Mouse (Mus musculus) lung, postnatal 0 days (tissue): ENCODE data around the gene Defb42. TPM values are rescaled to one million over a fixed set of nuclear protein-coding genes. Genes with fewer than 3 reads are reported as not detected.

Source experiments
- ATAC-seq: fragments of 200-750 bp; cut with Nextera tagmentation; 2 replicates; pipeline ENCODE4 v1.8.0; 2017; ENCODE audit warnings: moderate library complexity
- DNase-seq: peaks from one replicate; pipeline ENCODE4 v3.0.0-alpha.2; 2016; ENCODE audit warnings: low spot score
- H3K27ac ChIP-seq: fragments of 300-500 bp; sonication (generic); 2 replicates; pipeline ENCODE4 v1.5.1; 2014; ENCODE audit warnings: antibody characterized with exemption, mild to moderate bottlenecking, low read length, mixed read lengths
- H3K27me3 ChIP-seq: fragments of 300-500 bp; sonication (generic); replicated peaks from 2 replicates; pipeline ENCODE4 v1.6.1; 2014; ENCODE audit warnings: low read length, mixed read lengths; ENCODE audit not compliant: insufficient read depth
- H3K36me3 ChIP-seq: fragments of 300-500 bp; sonication (generic); 2 replicates; pipeline ENCODE4 v1.6.1; 2014; ENCODE audit warnings: low read length, mixed read lengths; ENCODE audit not compliant: insufficient read depth
- H3K4me1 ChIP-seq: fragments of 300-500 bp; sonication (generic); 2 replicates; pipeline ENCODE4 v1.6.1; 2014; ENCODE audit warnings: antibody characterized with exemption, low read depth, low read length, mixed read lengths; ENCODE audit not compliant: insufficient read depth
- H3K4me2 ChIP-seq: fragments of 300-500 bp; sonication (generic); replicated peaks from 2 replicates; pipeline ENCODE4 v1.6.1; 2014; ENCODE audit warnings: low read depth, mild to moderate bottlenecking, low read length, moderate library complexity, mixed read lengths
- H3K4me3 ChIP-seq: fragments of 300-500 bp; sonication (generic); 2 replicates; pipeline ENCODE4 v1.5.1; 2014; ENCODE audit warnings: low read depth, low read length
- H3K9ac ChIP-seq: fragments of 300-500 bp; sonication (generic); replicated peaks from 2 replicates; pipeline ENCODE4 v1.6.1; 2014; ENCODE audit warnings: low read depth, mild to moderate bottlenecking
- H3K9me3 ChIP-seq: fragments of 300-500 bp; sonication (generic); 2 replicates; pipeline ENCODE4 v1.6.1; 2016; ENCODE audit warnings: low read length, mixed read lengths
- CTCF ChIP-seq: IDR thresholded peaks from 2 replicates; pipeline ENCODE4 v1.5.1; 2016; ENCODE audit warnings: antibody characterized with exemption, mild to moderate bottlenecking
- EP300 ChIP-seq: IDR thresholded peaks from 2 replicates; pipeline ENCODE4 v1.6.1; 2016; ENCODE audit warnings: antibody characterized with exemption, mild to moderate bottlenecking, control low read depth
- WGBS: fragments of 180-500 bp; shearing (Covaris S2); extraction: QIAGEN DNeasy Blood & Tissue Kit; methylation state at CpG from one replicate; pipeline ENCODE4 v1.1.7; 2014; 5-methylcytosine and 5-hydroxymethylcytosine counted together
- polyA plus RNA-seq: library from polyadenylated mRNA; unstranded; fragments of >200 nt; fragmentation: Nextera tagmentation; extraction: Ambion mirVana; gene quantifications from 2 replicates; pipeline ENCODE4 v1.2.1, GENCODE M21; 2015

The Defb42 gene
- polyA plus RNA-seq, result not detected in 2 replicates

DNA sequence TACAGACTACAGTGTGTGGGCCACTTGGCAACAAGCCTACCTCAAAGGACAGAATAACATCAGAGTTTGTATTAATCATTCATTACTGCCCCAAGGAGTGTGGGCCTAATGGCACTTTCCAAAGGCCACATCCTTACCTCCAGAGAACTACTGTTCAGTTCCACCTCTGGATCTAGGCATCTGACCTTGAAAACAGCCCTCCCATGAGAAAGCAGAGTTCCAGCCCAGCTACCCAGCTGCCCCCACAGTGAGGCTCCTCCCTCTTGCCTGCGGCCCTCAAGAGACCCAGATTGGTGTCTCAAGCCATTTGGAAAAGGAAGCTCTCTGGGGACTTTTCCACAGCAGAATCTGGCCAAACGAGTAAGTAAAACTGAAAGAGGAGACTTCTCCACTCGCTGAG is at the start of gene Defb42:
Gene Defb42 (plus strand): TSS at position 301 of the 400 bp plus-strand sequence.
- no peaks in the 10 kb centered on the region for H3K36me3 ChIP-seq
- H3K9me3 ChIP-seq, result no peaks in the 10 kb centered on the region
- H3K9ac ChIP-seq, result no peak within 1 kb of the TSS
- 53% methylated on average over 3 of the region's 3 CpGs for WGBS
- H3K27me3 ChIP-seq, result no peaks in the 10 kb centered on the region
- no peaks in the 10 kb centered on the region for H3K4me1 ChIP-seq
- DNase-seq, result no peak
- H3K4me3 ChIP-seq, result no peak within 1 kb of the TSS
- TF ChIP-seq EP300 (no peak), CTCF (no peak)
- H3K4me2 ChIP-seq, result no peak within 1 kb of the TSS
- ATAC-seq, result no peak
- no peak within 1 kb of the TSS for H3K27ac ChIP-seq

DNA sequence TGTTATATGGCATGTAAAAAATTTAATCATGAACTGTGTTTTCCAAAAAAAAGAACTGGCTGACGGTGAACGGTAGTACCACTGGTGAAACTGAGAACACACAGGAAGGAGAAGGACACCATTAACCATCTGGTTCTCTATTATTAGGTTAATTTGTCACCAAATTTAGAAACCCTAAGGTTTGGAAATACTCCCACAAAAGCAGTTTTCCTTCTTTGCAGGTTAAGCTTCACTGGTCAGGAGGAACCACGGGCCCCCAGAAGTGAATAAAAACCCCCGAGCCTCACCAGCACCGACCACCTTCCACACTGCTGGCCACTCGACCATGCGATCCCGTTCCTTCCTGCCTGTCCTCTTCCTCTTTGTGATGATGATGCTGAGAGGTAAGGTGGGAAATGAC is 49.0 kb upstream of the Defb42 start, which contains the start of gene Defb47:
Gene Defb47 (plus strand): TSS at position 301 of the 400 bp plus-strand sequence.
- Histone ChIP-seq H3K9me3 (no peaks in the 10 kb centered on the region), H3K4me1 (no peaks in the 10 kb centered on the region), H3K4me3 (no peak within 1 kb of the TSS), H3K9ac (no peak within 1 kb of the TSS), H3K4me2 (no peak within 1 kb of the TSS), H3K27me3 (no peaks in the 10 kb centered on the region), H3K27ac (no peak within 1 kb of the TSS), H3K36me3 (no peaks in the 10 kb centered on the region)
- WGBS, result 78% methylated on average over 8 of the region's 8 CpGs
- ATAC-seq, result no peak
- TF ChIP-seq CTCF, result no peak
- no peak for TF ChIP-seq EP300
- no peak for DNase-seq

GRCm38 (mm10) chr14:62998977-62999376 is 47.8 kb upstream of the Defb42 start:
- no peaks in the 10 kb centered on the region for H3K9me3 ChIP-seq
- no peak for DNase-seq
- H3K27me3 ChIP-seq, result no peaks in the 10 kb centered on the region
- no peak for ATAC-seq
- no peak overlapping the region for H3K9ac ChIP-seq
- no peak overlapping the region for H3K4me2 ChIP-seq
- no peaks in the 10 kb centered on the region for H3K4me1 ChIP-seq
- no peaks in the 10 kb centered on the region for H3K36me3 ChIP-seq
- TF ChIP-seq CTCF (no peak), EP300 (no peak)
- 81% methylated on average over 4 of the region's 4 CpGs for WGBS
- no peak overlapping the region for H3K4me3 ChIP-seq
- H3K27ac ChIP-seq, result no peak overlapping the region

- no peak overlapping the region for H3K9ac ChIP-seq
- no peaks in the 10 kb centered on the region for H3K9me3 ChIP-seq
- H3K36me3 ChIP-seq, result no peaks in the 10 kb centered on the region
- no peak overlapping the region for H3K4me2 ChIP-seq
- 10% methylated on average over 2 of the region's 2 CpGs for WGBS
- no peaks in the 10 kb centered on the region for H3K4me1 ChIP-seq
- no peak for TF ChIP-seq EP300
- TF ChIP-seq CTCF, result no peak
- DNase-seq, result no peak
- no peak overlapping the region for H3K4me3 ChIP-seq
- no peaks in the 10 kb centered on the region for H3K27me3 ChIP-seq
- ATAC-seq, result no peak
- H3K27ac ChIP-seq, result no peak overlapping the region
These were observed 44.2 kb upstream of the Defb42 start for GRCm38 (mm10) chr14:63002588-63002987.

DNA sequence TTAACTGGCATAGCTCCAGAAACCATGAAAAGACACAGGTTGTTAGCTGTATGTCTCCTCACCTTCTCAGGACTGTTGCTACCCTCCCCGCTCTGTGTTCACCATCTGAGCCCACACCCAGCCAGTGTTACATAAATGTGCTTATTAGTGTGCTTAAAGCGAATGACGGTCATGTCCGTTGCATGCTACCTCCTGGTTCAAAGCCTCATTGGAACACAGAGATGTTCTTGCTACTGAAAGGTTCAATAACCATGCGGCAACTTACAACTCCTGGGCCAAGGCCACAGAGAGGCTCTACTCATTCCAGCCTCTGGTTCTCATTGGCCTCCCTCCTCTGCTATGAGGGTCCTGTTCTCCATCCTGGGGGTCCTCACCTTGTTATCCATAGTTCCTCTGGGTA is 35.3 kb upstream of the Defb42 start, which contains the start of gene Defb43:
Gene Defb43 (plus strand): TSS at position 301 of the 400 bp plus-strand sequence.
- no peak for TF ChIP-seq EP300
- no peak for TF ChIP-seq CTCF
- WGBS, result 92% methylated on average over 5 of the region's 5 CpGs
- H3K4me1 ChIP-seq, result no peaks in the 10 kb centered on the region
- no peak within 1 kb of the TSS for H3K4me2 ChIP-seq
- no peak within 1 kb of the TSS for H3K9ac ChIP-seq
- no peak for ATAC-seq
- no peaks in the 10 kb centered on the region for H3K9me3 ChIP-seq
- no peak within 1 kb of the TSS for H3K27ac ChIP-seq
- no peak within 1 kb of the TSS for H3K4me3 ChIP-seq
- H3K27me3 ChIP-seq, result no peaks in the 10 kb centered on the region
- no peak for DNase-seq
- no peaks in the 10 kb centered on the region for H3K36me3 ChIP-seq

DNA sequence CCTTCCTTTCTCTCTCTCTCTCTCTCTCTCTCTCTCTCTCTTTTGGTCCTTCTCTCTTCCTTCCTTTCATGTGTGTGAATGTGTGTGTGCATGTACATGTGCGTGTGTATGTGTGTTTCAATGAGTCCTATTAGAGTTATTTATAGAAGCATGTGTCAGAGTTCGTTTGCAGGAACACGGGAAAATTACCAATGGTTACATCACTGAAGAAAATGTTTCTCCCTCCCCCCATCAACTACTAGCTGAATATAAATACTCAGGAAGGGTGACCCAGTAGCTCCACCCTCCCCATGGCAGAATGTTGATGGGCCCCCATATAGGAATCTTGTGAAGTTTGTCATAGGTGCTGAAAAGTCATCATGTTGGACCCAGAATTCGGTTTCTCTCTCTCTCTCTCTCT is 33.7 kb upstream of the Defb42 start:
- no peak overlapping the region for H3K27ac ChIP-seq
- H3K9ac ChIP-seq, result no peak overlapping the region
- H3K36me3 ChIP-seq, result no peaks in the 10 kb centered on the region
- no peak for ATAC-seq
- H3K9me3 ChIP-seq, result no peaks in the 10 kb centered on the region
- no peak overlapping the region for H3K4me3 ChIP-seq
- no peaks in the 10 kb centered on the region for H3K27me3 ChIP-seq
- H3K4me2 ChIP-seq, result no peak overlapping the region
- TF ChIP-seq EP300, result no peak
- TF ChIP-seq CTCF, result no peak
- 55% methylated on average over 4 of the region's 4 CpGs for WGBS
- no peak for DNase-seq
- H3K4me1 ChIP-seq, result no peaks in the 10 kb centered on the region

- ATAC-seq, result no peak
- Histone ChIP-seq H3K27me3 (no peaks in the 10 kb centered on the region), H3K27ac (no peak overlapping the region), H3K36me3 (no peaks in the 10 kb centered on the region), H3K4me1 (no peaks in the 10 kb centered on the region), H3K9ac (no peak overlapping the region), H3K4me3 (no peak overlapping the region), H3K9me3 (no peaks in the 10 kb centered on the region), H3K4me2 (no peak overlapping the region)
- no peak for DNase-seq
- no peak for TF ChIP-seq EP300
- no peak for TF ChIP-seq CTCF
- 80% methylated on average over 4 of the region's 4 CpGs for WGBS
These were observed 32.1 kb upstream of the Defb42 start for GRCm38 (mm10) chr14:63014667-63015066.
